Mouse (Mus musculus): ENCODE measurements around the gene Fbxo9.

Gene Fbxo9

DNA sequence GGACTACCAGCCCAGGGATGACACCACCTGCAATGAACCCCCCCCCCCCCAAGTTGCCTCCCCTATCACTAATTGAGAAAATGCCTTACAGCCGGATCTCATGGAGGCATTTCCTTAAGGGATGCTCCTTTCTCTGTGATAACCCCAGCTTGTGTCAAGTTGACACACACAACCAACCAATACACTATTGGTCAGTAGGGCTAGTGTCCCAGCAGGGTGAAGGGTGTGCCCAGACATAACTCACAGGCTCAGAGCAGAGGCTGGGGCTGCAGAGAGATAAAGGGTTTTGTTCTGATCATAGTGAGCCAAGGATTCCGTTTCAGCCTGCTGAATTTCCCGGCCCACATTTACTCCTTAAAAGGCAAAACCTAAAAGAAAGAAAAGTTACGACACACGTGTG is 38.4 kb downstream of the Fbxo9 start:
- DNase-seq (ENCODE audit: low spot score), result no peak

DNA sequence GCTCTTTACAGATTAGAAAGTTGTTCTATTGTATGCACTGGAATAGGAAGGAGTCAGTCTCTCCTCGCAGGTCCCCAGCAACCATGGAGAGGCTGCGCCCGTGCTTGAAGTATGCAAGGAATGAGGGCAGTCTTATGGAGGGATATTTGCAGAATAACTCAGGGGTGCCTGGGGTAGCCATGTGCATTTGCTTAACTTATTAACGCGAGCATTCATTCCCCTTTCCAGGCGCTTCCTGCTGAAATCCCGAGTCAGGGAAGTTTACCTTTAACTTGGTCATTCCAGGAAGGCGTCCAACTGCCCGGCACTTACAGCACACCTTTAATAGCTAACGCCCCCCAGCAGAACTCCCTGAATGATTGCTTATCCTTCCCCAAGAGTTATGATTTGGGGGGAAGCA is 44.7 kb downstream of the Fbxo9 start:
- DNase-seq (ENCODE audit: low spot score), result no peak

DNA sequence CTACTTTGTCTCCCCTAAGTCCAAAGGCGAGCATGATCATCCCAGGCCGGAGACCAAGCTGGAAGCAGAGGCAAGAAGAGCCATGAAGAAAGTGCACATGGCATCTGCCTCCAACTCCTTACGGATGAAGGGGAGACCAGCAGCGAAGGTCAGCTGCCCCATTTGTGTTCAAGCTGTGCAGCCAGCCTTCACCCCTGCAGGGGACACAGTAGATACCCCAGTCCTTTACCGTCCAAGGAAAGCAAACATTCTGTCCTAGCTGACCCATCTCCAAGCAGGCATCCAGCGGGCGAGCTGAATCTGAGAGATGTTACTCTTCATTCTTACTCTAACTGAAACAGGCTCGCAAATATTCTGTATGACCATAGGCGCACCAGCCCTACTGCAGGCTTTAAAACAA is 46.5 kb downstream of the Fbxo9 start:
- DNase-seq (ENCODE audit: low spot score), result no peak

DNA sequence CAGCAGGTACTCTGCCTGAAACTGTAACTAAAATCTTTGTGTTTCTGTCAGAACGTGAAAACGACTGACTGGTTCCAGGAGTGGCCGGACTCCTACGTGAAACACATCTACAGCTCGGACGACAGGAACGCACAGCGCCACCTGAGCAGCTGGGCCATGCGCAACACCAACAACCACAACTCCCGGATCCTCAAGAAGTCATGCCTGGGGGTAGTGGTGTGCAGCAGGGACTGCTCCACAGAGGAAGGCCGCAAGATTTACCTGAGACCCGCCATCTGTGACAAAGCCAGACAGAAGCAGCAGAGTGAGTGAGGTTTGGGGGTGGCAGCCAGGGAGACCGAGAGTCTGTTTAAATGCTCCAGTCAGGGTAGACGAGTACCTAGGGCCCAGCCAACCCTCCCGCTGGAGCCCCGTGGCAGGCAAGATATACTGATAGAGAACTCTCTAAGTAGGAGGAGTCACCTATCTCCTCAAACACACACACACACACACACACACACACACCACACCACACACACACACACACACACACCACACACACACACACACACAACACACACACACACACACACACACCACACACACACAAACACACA is 49.2 kb downstream of the Fbxo9 start:
- no peak for DNase-seq (ENCODE audit: low spot score)

DNA sequence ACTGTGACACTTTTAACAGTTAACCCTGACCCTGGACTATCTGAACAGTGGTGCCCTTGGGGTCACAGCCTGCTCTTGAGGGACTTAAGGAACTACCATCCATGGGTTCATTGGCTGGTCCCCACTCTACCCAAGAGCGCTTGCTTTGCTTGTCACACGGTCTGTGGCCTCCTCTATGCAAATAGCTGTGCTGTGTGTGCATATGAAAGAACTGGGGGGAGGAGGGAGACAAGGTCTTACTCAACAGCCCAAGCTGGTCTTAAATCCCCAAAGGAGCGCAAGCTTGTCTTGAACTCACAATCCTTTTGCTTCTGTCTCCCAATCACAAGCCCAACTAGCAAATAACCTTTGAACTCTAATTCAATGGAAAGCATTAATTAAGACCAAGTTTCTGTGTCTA is 54.6 kb downstream of the Fbxo9 start:
- DNase-seq (ENCODE audit: low spot score), result no peak

DNA sequence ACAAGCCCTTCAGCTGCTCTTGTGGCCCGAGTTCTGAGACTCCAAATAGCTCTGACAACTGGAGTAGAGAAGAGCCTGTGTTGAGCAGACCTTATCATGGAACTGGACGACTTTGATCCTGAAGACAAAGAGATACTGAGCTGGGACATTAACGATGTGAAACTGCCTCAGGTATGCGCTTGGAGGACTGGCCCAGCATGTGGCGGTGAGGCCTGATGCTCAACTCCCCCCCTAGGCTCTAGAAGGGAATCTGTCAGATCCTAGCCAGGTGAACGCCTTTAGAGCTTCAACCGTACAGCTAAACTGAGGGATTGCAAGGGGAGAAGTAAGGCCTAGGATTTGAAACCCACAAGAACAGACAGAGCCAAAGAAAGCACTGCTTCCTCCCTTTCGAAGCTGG is 55.0 kb downstream of the Fbxo9 start:
- DNase-seq (ENCODE audit: low spot score), result no peak

DNA sequence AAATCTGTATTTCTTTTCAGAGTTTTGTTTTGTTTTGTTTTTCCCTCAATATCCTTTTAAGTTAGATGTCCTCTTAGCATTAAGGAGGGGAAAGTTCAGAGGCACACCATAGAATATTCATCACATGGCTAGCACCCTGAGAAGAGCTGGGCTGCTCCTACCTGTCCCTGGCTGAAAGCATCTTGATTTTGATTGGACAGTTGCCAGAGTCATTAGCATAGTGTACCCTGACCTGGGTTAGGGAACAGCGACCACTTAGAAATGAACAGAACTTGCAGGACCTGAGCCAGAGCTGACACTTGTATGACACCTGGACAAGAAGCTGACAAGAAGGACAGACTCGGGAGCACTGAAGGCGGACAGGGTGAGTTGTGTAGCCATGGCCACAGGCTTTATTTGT is 57.2 kb downstream of the Fbxo9 start, which contains the start of gene Gcm1:
Gcm1 (plus strand) TSS at position 248 of the 400 bp plus-strand sequence.
- no peak for DNase-seq (ENCODE audit: low spot score)

DNA sequence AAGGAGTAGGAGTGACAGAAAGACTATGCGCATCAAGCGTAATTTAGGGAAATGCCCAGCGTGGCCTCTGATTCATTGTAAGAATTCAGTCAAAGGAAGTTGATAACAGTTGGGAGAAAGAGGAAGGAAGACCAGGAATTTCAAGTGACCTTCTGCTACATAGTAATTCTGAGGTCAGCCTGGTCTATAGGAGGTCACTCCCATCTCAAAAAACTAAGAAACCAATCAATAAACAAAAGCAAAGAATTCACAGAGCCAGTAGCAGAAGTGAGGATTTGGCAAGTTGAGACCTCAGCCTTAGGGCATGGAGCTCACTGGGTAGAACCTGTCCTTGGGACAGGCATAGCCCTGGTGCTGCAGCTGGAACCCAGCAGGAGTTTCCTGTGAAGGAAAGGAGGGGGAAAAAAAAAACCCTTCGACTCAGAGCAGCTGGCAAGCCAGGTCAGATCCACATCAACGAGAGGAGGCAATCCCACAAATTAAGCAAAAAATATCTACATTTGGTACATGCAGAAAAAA is 58.4 kb downstream of the Fbxo9 start:
- no peak for DNase-seq (ENCODE audit: low spot score)

DNA sequence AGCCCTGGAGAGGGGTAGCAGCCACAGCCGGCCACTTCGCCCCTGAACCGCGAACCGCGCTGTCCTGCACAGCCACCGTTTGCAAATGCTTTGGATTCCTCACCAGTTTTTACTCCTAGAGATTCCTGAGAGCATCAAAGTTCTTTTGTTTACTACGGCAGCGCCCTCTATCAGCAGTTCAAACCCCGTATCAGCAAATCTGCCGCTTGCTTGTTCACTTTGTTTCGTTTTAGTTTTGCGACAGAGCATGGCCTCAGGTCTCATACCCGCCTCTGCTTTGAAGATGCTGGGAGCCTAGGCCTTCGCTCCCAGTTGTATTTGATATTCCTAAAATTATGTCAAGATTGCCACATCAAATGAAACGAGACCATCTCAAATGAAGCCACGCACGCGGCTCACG is 62.1 kb downstream of the Fbxo9 start:
- peak; percentile 26 for DNase-seq (ENCODE audit: low spot score)

DNA sequence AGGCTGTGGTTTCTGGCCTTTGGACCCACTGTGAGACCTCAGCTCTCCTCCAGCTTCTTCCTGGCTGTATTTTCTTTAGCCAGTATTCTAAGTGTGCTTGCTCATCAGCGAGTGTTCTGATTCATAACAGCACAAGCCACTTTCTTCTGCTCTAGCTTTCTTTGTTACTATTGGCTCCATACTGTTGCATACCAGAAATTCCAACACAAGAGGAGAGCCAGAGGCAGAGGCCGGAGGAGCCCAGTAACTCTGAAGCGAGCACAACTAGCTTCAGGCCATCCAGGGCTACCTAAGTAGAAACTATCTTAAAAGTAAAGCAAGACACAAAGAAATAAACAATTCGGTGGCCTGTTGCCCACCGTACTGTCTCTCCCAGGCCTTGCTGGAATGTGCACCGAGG is 63.7 kb downstream of the Fbxo9 start:
- DNase-seq (ENCODE audit: low spot score), result no peak

DNA sequence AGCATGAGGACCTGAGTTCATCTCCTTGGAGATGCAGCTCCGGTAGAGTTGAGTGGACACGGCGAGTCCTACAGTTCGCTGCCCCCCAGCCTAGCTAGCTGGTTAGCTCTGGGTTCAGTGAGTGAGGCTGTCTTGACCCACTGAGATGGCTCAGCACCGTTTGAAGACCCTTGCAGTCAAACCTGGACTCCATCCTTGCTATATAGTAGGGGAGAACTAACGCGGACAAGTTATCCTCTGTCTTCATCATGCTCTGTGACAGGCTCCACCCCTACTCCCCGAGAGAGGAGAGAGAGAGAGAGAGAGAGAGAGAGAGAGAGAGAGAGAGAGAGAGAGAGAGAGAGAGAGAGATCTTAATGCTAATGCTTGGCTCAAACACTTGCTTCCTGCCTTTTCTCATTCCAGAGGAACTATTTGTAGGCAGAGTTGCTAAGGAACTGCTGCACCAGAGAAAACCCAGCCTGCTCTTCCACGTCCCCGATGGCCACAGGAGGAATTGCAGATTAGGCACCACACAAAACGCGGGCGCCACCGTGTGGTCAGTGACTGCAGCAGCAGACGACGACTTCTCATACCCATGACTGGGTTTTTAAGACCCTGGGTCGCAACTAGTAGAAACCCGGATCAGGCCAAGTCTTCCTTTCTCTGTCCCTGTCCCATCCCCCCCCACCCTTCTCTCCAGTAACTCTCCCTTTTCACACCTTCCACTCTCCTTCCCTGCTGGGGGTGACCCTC is 69.9 kb downstream of the Fbxo9 start:
- peak; percentile 71 for DNase-seq (ENCODE audit: low spot score)

DNA sequence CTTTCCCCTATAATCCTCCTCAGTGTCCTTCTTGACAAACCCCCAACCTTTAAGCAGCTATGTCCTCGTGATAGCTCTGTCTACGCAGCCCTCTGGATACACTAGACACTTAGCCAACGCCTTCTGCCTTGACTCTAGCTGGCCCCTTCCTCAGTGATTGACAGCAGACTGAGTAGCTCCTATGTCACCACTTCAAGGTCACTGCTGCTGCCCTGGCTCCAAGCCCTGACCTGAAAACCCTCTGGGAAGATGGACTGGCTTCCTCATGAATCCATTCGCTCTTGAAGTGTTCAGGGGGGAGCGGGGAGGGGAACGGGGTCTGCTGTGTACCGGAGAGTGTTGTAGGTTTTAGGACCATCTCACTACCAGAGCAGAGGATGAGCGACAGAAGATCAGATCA is 73.0 kb downstream of the Fbxo9 start:
- no peak for DNase-seq (ENCODE audit: low spot score)

DNA sequence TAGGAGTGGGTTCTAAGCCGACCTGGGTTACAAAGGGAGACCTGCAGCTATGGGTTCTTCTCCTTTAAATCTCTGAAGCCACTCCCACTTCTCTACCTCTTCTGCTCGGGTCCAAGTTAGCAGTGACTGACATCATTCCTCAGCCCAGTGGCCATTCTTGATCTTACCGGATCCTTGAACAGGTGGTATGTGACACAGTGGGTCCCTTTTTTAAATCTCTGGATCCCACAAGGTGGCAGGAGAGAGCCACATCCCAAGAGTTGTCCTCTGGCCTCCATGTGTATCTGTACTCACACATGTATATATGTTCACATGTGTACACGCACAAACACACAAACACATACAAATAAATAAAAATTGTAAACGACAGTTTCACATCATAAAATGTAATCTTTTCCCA is 73.6 kb downstream of the Fbxo9 start:
- DNase-seq (ENCODE audit: low spot score), result no peak

DNA sequence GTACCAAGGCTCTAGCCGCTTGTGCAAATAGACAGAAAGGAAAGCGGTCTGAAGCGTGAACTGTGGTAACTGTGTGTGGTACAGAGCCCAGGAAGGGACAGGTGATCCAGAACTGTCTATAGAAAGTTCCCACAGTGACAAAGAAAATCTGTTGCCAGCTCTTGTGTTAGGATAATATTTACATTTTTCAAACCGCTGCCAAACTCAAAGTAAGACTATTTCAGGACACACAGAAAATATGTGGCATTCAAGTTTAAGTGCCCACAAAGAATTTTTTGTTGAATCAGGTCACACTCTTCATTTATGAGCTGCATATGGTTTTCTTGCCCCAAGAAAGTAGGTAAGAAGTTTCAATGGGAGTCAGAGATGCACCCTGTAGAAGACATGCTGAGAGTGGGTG is 75.9 kb downstream of the Fbxo9 start:
- DNase-seq (ENCODE audit: low spot score), result no peak

Measured in T-cell, adult 2 months (primary cell).